In genomic region chr16:5733608-5734007, GRCm38 (mm10) we compare ENCODE assay signal across 24 mouse cellular contexts.
DNase-seq lines count a peak whose midpoint lies in the region; ATAC-seq and TF ChIP-seq lines count a peak whose summit lies in the region.
"Had no signal": no experiment of that assay in that cellular context is flagged by ENCODE, and none has a peak within 500 bp of the region (broad histone marks: within the 10 kb centered on the region; RNA-seq: fewer than 3 reads in every experiment).

No protein-coding gene starts in this region.

- no peak overlapping the region for H3K9ac ChIP-seq in intestine, embryonic 16.5 days (ENCODE audit: low read depth, low read length)
- H3K9ac ChIP-seq: intestine, embryonic 15.5 days; liver, embryonic 15.5 days; lung, embryonic 15.5 days; midbrain, embryonic 15.5 days; neural tube, embryonic 13.5 days had no signal

- H3K27me3 ChIP-seq in intestine, embryonic 16.5 days (replicated peaks; ENCODE audit: control insufficient read depth, insufficient read depth, low read length) = no peaks in the 10 kb centered on the region
- H3K27me3 ChIP-seq: intestine, embryonic 15.5 days; liver, embryonic 15.5 days; lung, embryonic 15.5 days; midbrain, embryonic 15.5 days; neural tube, embryonic 13.5 days had no signal

- peak; percentile 65; the same call in 1 of the 2 replicates for ATAC-seq in frontal cortex, adult (ENCODE audit: low TSS enrichment)
- no peak for ATAC-seq in intestine, embryonic 16.5 days
- ATAC-seq: intestine, embryonic 15.5 days; midbrain, embryonic 15.5 days had no signal

- TF ChIP-seq POLR2A in cortical plate, adult 2 months (IDR thresholded peaks at IDR 0.05; ENCODE audit: extremely low read depth, insufficient read depth, low read length) = no peak

- TF ChIP-seq CTCF in left cerebral cortex, adult 2 months (IDR thresholded peaks at IDR 0.05) = peak; percentile 48
- peak; percentile 44 for TF ChIP-seq CTCF in cortical plate, adult 2 months (IDR thresholded peaks at IDR 0.05; ENCODE audit: extremely low read depth, insufficient read depth, low read length)

- no peak overlapping the region for H3K4me2 ChIP-seq in intestine, embryonic 16.5 days (ENCODE audit: low read depth, low read length)
- H3K4me2 ChIP-seq: heart, embryonic 11.5 days; intestine, embryonic 15.5 days; liver, embryonic 15.5 days; lung, embryonic 15.5 days; midbrain, embryonic 15.5 days; neural tube, embryonic 13.5 days had no signal

- H3K4me3 ChIP-seq in left cerebral cortex, adult 2 months = no peak overlapping the region
- no peak overlapping the region for H3K4me3 ChIP-seq in cortical plate, adult 2 months (ENCODE audit: insufficient read depth, low read length)
- no peak overlapping the region for H3K4me3 ChIP-seq in intestine, embryonic 16.5 days (ENCODE audit: low read length)
- H3K4me3 ChIP-seq: intestine, embryonic 15.5 days; limb, embryonic 10.5 days; liver, embryonic 15.5 days; lung, embryonic 15.5 days; midbrain, embryonic 15.5 days; myocyte; neural tube, embryonic 13.5 days had no signal

- no peak overlapping the region for H3K27ac ChIP-seq in left cerebral cortex, adult 2 months
- H3K27ac ChIP-seq in cortical plate, adult 2 months (ENCODE audit: insufficient read depth, low read length) = no peak overlapping the region
- H3K27ac ChIP-seq in intestine, embryonic 16.5 days (ENCODE audit: low read length) = no peak overlapping the region
- H3K27ac ChIP-seq: intestine, embryonic 15.5 days; limb, embryonic 10.5 days; liver, embryonic 15.5 days; lung, embryonic 15.5 days; midbrain, embryonic 15.5 days; neural tube, embryonic 13.5 days had no signal

- H3K4me1 ChIP-seq in cortical plate, adult 2 months (ENCODE audit: control insufficient read depth, insufficient read depth, low read length) = no peaks in the 10 kb centered on the region
- no peaks in the 10 kb centered on the region for H3K4me1 ChIP-seq in intestine, embryonic 16.5 days (ENCODE audit: control insufficient read depth, insufficient read depth, low read length)
- H3K4me1 ChIP-seq: intestine, embryonic 15.5 days; limb, embryonic 10.5 days; liver, embryonic 15.5 days; lung, embryonic 15.5 days; midbrain, embryonic 15.5 days; neural tube, embryonic 13.5 days had no signal

- H3K36me3 ChIP-seq in intestine, embryonic 16.5 days (ENCODE audit: control insufficient read depth, insufficient read depth, low read length) = no peaks in the 10 kb centered on the region
- H3K36me3 ChIP-seq: intestine, embryonic 15.5 days; limb, embryonic 10.5 days; liver, embryonic 15.5 days; lung, embryonic 15.5 days; midbrain, embryonic 15.5 days; neural tube, embryonic 13.5 days had no signal

- no peak for DNase-seq in frontal cortex, postnatal 36 days (ENCODE audit: low spot score in 2 of 2)
- DNase-seq in left cerebral cortex, adult 2 months (ENCODE audit: extremely low spot score in 1 of 2, low spot score in 2 of 2) = no peak
- DNase-seq in left cerebral cortex, postnatal 36 days (ENCODE audit: low spot score in 2 of 2) = no peak
- DNase-seq in layer of hippocampus, adult 8-10 months (ENCODE audit: low spot score in 2 of 2) = no peak
- DNase-seq: adrenal gland, postnatal 10 days; cerebellum, adult 9-10 months; gastrocnemius, postnatal 10 days; kidney, adult 9 months; kidney, postnatal 25 days; layer of hippocampus, adult 9-11 months; liver; lung, postnatal 4 days; thymus, postnatal 14 days had no signal

- 55% methylated on average over 4 of the region's 4 CpGs for WGBS in intestine, embryonic 16.5 days

- no peaks in the 10 kb centered on the region for H3K9me3 ChIP-seq in intestine, embryonic 16.5 days (ENCODE audit: control insufficient read depth, low read length)
- H3K9me3 ChIP-seq: intestine, embryonic 15.5 days; limb, embryonic 10.5 days; liver, embryonic 15.5 days; lung, embryonic 15.5 days; midbrain, embryonic 15.5 days; neural tube, embryonic 13.5 days had no signal

- intact Hi-C loops in left cerebral cortex, adult 2 months (cut with DNase I) = loop anchor here (5.0 kb wide), 1 partner anchor 284 kb away; no protein-coding TSS in a partner anchor
- intact Hi-C loops in left cerebral cortex, postnatal 36 days (cut with DNase I) = no loop called here
